Mouse (Mus musculus) embryo, embryonic 11.5 days (tissue): ENCODE results near the gene Tuba1c.
A peak's percentile ranks its signal among the peaks of the same experiment; 100 is the strongest.
"Not testable (repeated sequence)": the region's sequence is repeated elsewhere in the genome, so short reads cannot be mapped to it uniquely, and the experiment has no call there.

ENCODE experiments used
- DNase-seq: peaks from one replicate; pipeline ENCODE4 v3.0.0-alpha.2; 2012; ENCODE audit warnings: low read depth, low spot score

Gene Tuba1c

DNA sequence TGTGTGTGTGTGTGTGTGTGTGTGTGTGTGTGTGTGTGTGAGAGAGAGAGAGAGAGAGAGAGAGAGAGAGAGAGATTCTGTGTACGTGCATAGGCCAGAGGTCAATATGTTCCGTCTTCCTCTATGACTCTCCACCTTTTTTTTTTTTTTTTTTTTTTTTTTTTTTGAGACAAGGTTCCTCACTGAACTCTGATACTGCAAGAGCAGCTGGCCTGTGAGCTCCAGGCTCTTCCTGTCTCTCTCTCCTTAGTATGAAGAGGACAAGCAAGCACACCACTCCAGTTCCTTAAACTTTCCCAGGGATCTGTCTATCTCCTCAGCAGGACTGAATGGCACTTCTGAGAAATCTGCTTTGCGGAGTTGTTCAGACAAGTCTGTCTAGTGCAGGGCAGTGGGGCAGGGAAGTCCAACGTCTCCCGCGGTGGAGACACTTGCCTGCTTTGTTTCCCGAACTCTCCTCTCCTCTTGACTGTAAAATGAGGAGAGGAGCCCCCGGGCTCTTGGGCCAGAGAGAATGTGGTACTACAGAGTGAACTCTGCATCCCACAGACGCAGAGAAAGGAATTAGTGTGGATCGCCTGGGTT, 725 bp upstream of the Tuba1c start:
- DNase-seq = no peak

DNA sequence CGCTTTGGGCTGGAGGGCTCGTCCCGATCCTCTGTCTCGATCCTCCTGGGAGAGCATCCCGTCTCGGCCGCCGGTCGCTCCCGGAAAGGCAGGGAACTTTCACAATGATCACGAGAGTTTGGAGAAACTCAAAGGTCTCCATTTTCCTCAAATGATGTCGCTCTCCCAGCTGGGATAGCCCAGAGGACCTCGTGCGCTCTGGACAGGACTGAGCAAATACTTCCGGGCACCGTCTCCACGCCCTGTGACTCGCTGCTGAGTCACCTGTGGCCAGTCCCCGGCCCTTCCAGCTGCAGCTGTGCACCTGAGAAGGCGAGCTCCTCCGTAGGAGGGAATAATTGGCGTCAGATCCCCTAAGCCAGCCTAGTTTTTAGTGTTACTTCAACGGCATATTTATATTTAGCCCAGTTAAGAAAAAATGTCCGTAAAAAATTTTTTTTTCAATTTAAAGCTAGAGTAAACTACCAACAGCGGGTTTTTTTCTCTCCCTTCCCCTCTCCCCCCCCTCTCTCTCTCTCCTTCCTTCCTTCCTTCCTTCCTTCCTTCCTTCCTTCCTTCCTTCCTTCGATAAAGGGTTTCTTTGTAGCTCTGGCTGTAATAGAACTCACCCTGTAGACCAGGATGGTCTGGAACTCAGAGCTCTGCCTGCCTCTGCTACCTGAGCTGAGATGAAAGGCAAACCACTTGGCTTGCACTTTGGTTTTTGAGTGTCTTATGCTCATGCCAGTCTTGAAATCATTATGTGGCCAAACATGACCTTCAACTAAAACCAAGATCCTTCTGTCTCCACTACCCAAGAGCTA, 1.1 kb downstream of the Tuba1c start:
- no peak for DNase-seq

DNA sequence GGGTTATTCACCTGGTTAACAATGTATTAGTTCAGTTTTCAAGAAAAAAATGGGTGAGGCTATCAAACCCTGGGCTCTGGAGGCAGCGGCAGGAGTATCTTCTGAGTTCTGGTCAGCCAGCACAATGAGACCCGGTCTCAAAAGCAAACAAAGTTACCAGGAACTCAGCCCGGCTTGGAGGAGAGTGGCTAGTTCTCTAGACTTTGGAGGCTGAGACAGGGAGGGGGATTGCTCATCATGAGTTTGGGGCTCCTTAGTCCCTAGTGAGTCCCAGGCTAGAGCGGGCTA, 1.6 kb downstream of the Tuba1c start:
- DNase-seq = no peak

DNA sequence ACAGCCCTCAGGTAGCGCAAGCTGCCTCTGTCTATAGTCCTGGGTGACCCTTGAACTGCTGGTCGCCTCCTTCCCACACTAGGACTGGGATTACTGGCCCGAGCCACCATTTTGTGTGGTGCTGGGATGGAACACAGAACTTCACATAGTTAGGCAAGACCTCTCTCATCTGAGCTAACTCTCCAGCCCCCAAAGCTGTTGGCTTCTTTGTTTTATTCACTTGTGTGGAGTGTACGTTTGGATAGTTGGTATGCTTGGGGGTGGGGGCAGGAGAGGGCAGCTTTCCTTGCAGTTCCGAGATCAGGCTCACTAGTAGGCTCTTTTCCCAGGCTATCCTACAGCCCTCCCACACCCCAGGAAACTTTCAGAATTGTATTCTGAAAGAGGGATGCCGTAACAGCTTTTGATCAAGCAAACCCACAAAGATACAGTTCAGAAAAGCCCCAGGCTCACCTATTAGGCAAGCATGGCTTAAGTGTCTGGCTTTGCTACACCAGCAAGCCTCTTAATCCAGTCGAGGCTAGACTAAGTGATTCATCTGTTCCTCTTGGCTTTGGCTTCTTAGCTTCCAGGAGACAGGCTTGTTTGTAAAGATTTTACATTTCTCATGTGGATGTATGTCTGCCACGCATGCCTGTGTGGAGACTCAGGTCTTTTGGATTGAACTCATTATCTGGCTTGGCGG, 2.5 kb downstream of the Tuba1c start:
- DNase-seq = no peak

DNA sequence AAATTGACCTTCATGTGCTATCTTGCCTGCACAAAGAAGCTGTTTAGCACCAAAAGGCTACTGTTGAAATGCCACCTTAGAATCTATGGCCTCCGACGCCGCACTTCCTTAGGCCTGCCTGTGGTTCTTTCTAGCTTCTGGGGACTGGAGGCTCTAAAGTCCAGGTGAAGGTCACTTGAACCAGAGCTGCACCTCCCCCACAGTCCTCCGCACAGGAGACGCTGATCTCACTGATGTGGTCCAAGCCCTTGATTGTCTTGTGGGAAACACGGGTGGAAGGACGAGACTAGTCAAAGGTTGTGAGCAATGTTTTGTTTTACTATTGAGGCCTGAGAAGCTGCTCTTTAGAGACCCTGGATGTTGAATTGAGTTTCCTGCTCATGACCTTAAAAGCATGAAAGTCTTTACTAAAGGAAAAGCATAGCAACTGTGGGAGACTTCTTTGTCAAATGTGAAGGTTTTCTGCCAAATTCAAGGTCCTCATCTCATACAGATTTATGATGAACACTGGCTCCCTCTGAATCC, 3.1 kb downstream of the Tuba1c start:
- no peak for DNase-seq

DNA sequence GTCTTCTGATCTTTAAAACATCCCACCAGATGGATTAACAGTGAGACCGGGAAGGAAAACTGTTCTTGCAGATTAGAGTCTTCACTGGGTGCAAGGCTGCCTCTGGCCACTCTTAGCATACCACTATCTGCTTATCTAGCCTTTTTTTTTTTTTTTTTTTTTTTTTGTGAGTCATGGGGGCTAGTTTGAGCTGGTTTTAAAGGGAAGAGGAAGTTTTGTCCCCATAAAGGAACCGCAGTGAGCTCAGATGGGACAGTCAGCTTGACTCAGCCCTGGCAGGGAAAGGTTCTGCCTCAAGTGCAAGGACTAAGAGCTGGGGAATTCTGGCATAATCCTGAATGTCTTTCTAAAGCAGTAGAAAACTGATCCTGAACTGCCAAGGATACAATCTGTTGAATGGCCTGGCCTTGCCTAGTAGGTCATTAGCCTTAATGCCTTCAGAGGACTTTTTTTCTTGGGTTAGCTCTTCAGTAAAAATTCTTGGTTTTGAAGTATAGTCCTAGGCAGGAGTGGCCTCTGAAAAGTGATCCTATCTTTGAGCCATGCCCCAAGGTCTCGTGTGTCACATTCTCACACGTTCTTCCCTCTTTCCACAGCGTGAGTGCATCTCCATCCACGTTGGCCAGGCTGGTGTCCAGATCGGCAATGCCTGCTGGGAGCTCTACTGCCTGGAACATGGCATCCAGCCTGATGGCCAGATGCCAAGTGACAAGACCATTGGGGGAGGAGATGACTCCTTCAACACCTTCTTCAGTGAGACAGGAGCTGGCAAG, 4.0 kb downstream of the Tuba1c start:
- DNase-seq = no peak

DNA sequence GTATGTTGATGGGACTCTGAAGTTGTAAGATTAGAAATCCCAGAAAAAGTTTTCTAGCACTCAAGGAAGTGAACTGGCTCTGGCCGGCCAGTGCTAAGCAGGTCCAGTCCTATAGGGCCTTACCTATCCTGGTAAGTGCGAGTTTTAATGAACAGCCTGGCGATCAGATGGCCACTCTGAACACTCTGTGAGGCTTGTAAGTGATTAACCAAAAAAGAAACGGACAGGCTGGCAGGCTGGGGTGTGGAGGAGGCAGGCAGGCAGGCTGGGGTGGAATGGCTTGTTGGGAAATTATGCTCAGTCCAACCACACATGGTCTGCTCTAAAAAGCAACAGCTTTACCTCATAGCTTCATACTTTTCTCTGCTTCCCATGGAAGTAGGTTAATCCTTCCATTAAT, 5.7 kb downstream of the Tuba1c start:
- no peak for DNase-seq

DNA sequence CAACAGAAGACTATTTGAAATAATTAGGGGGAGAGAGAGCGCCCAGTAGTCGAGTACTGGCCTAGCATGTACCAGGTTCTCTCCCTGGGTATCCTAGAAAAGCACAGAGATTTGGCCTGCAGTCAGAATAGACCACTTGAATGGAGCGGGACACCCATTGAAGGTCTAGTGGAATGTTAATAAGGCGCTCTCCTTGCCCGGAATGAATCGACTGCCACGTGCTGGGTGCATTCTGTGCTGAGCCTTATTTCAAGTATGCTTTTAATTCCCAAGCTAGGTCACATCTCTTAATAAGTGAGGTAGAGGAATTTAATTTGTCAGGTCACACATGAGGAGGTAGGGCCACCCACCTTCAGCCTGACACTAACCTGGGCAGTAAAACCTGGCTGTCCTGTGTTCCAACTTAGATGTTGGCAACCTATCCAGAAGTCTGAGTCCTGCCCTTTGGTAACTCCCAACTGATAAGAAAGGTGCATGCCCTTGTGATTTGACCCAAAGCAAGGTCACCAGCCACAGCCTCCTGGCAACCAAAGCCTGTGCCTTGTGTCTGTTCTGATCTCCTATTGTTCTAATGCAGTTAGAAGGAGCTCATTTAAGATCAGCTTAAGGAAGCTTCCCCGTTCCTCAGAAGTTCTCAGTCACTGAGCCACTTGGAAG, 6.7 kb downstream of the Tuba1c start:
- no peak for DNase-seq

DNA sequence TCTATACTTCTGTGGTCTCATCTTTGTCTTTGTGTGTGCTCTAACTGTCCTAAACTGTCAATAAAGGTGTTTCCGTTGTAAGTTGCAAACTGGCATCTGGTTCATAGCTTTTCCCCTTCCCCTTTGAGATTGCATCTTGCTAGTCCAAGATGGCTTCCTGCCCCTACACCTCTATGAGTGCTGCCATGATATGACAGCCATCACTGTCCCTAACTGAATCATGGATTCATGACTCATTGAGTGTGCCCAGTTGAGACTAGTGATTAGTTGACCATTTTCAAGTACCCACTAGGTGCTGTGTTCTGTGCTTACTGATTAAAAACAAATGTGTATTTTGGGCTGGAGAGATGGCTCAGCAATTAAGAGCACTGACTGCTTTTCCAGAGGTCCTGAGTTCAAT, 8.3 kb downstream of the Tuba1c start:
- no peak for DNase-seq

DNA sequence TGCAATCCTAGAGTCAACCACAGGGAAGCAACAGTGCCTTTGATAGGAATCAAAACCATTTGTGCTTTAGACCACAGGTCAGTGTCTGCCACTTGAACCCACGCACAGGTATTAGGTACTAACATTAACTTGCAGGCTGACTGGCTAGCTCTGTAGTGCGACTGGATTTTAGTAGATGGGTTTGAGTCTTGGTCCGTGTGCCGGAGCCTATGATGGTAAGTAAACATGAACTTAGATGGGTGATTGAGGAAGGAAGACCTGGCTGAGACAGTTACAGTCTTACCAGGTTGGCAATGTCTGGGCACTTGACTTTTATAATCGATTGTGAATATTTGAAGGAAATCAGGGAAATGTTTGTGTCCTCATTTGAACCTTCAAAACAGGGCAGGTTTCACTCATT, 9.1 kb downstream of the Tuba1c start:
- DNase-seq = no peak

DNA sequence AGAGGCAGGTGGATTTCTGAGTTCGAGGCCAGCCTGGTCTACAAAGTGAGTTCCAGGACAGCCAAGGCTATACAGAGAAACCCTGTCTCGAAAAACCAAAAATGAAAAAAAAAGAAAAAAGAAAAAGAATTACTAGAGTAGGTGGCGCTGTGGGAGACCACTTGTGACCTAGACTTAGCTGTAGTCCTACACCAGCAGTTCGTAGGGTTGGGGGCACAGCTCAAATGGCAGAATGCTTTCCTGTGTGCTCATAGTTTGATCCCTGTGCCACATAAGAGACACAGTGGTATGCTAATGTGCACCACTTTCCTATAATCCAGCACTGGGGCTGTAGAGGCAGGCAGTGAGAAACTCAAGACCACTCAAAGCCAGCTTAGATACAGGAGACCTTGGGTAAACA, 9.6 kb downstream of the Tuba1c start:
- DNase-seq = no peak

DNA sequence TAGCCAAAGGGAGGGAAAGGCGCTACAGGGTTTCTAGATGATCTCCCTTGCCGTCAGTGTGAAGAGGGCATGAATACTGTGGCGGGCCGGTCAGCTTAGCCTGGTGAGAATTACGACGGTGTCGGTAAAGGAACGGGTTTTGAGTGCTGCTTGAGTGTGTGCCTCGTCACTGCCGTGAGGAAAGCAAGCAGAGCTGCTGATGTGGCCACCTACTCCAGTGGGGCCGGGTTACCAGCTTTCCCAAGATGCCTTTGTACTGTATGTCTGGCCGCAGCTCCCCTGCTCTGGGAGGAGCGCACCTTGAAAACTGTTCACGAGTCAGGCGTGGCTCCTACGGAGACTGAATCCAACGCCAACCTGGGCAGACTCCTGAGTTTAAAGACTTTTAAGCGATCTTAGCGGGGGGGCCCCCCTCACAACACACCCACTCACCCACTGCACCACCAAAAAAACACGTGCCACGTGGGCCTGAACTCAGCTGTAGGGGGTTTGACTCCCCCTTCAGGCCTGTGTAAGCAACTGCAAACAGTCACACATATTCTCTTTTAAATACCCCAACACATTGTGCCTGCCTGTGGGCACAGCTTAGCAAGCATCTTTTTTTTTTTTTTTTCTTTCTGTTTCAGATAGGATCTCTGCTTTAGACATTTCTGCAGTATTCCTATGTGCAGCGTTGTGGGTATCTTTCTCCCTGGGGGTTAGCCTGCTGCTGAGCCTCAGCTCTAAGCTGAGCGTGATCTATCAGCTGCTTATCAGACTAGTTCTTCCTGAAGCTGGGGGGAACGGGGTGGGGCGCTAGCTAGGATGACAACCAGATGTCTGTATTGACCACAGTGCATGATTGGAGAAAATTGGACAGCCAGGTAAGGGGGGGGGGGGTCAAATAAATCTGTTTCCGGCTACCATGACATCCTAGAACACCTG, 10.6 kb downstream of the Tuba1c start:
- no peak for DNase-seq

DNA sequence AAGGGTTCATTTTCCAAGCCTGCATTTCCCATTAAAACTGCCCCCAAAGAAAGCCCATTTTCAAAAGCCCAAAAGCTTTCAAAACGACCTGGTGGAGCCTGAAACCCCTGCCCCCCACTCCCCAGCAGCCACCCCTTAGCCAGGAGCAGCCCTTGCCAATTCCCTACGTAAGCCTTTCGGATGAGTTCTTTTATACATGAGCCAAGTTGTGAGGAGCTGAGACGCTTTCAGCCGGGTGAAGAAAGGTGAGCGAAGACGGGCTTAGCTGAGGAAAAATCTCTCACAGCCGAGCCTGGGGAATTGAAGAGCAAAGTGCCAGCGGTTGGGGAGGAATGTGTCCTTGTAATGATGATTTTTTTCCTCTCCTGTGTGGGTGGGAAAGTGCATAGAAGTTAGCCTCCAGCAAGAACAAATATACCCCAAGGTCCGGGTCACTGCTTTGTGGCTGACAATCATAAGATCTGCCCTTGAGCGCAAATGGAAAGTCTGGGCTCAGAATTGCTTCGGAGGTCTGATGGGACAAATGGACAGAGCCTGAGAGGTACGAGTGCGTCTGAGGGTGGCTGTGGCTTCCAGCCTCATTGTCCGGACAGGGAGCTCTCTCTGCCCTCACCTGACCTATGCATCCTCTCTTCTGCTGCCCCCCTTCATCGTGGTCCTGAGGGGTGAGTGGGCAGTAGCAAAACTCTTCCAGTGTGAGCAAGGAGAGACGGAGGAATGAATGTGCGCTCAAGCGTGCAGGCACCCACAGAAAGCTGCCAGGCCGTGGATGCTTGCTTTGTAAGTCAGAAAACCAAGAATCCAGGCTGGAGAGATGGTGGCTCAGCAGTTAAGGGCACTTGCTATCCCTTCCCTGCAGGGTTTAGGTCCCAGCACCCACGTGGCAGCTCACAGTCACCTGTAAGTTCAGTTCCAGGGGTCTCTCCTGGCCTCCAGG, 11.5 kb downstream of the Tuba1c start:
- no peak for DNase-seq

DNA sequence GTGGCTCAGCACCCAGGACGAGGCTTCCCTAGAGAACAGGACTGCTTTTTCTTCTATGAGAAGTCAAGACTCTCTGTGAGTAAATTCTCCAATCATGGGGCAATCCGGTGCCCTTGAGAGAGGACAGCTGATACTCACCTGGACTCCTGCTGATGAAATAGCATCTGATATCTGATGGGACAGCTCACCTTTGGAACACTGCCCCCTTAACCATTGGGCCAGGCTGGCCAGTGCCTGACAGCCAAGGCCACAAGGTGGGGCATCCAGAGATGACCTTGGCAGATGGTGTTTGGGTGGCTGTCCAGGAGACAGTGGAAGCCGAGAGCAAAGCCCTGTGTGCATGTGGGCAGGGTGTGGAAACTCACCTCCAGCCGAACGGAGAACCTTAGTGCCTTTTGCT, 12.6 kb downstream of the Tuba1c start:
- no peak for DNase-seq

DNA sequence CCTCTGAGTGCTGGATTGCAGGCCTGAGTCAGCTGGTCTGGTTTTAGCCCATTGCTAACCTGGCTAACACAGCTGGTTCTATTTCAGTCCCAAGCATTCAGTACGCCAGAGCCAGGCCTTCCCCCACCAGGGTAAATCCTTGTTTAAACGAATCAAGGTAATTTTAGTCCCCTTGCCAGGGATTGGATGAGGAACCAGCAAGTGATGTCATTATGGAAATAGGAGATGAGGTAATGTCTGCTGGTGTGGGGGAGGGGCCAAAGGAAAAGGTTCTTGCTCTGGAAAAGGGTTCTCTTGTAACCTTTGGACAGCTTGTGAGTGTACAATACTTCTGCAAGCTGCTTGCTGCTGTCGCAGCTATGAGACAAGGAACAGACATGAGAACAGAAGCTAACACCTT, 15.2 kb downstream of the Tuba1c start:
- DNase-seq = no peak

DNA sequence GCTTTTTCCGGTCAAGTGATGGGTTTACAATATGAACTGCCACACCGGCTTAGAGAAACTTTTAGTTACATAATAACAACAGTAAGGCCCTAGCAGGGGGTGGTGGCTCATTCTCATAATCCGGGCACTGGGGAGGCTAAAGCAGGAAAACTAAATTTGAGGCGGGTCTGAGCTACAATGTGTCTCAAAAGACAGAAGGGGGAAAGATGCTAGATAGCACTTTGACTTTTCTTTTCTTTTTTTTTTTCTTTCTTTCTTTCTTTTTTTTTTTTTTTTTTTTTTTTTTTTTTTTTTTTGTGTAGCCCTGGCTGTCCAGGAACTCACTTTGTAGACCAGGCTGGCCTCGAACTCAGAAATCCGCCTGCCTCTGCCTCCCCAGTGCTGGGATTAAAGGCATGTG, 16.0 kb downstream of the Tuba1c start:
- not testable (repeated sequence) for DNase-seq

DNA sequence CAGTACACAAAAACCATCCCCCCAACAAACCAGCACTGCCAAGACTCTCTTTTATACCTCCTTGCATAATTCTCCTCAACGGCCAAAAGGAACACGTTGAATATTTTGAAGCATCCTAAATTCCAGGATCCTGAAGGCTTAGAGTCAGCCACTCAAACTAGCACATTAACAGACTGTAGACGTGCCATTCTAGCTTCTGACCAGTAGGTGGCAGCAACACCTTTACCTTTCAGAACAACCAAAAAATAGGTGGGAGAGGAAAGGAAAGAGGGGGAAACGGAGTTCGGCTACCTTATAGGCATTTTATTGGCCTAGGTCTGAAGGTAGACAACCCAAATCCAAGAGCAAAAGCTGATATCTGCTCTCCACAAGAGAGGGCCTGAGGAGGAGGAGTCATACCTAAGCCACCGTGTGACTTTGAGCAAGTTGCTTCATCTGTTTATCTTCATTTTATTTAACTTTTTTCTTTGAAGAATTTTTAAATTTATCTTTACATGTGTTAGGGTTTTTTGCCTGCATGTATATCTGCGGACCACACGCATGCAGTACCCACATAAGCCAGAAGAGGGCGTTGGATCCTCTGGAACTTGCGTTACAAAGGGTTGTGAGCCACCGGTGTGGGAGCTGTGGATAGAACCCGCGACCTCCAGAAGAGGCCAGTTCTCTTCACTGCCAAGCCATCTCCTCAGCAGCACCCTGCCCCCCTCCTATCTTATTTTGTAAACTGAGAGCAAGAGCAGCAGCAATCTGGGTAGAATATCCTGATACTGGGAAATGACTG, 20.0 kb downstream of the Tuba1c start:
- DNase-seq = peak; percentile 59

DNA sequence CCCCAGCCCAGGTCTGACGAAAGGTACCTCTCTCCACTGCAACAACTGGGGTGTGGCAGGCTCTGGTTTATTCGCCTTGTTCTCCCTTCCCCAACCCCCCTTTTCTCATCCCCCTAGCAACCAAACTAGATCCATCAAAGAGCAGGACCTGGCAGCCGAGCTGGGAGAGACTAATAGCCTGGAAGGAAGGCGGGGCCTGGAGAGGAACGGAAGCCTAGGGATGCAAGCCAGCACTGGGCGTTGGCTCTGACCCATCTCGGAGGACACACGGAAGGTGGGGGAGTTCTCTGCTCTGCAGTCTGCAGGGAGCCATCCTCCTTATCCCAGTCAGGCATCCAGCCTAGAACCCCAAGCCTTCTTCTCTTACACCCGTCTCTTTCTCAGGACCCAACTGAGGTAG, 23.7 kb downstream of the Tuba1c start:
- no peak for DNase-seq

DNA sequence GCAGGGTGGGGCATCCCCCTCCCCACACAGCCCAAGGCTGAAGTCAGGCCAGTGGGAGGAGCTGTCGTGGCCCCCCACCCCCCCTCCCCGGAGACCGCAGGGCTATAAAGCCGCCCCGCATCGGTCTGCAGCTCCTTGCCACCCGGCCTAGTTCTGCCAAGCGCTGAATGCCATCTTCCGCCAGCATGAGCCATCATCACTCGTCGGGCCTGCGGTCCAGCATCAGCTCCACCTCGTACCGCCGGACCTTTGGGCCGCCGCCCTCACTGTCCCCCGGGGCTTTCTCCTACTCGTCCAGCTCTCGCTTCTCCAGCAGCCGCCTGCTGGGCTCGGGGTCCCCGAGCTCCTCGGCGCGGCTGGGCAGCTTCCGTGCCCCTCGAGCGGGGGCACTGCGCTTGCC, 25.3 kb downstream of the Tuba1c start, which contains the start of gene Prph:
Gene Prph, plus strand, starts transcription at position 135 of the 400 bp plus-strand sequence.
- DNase-seq = no peak
